Mouse (Mus musculus): ENCODE data around the gene Gm37240.

The Gm37240 gene

GRCm38 (mm10) chr3:84715073-84715768 lies 1172.1 kb downstream of the Gm37240 start:
- in situ Hi-C loops (cut with MboI, MseI), result no loop called here

- in situ Hi-C loops (cut with MboI, MseI), result no loop called here
Measured at GRCm38 (mm10) chr3:84712941-84713340, 1174.4 kb downstream of the Gm37240 start.

GRCm38 (mm10) chr3:84710723-84711122 lies 1176.6 kb downstream of the Gm37240 start:
- in situ Hi-C loops (cut with MboI, MseI), result no loop called here

- in situ Hi-C loops (cut with MboI, MseI), result no loop called here
Measured at GRCm38 (mm10) chr3:84709967-84710366, 1177.4 kb downstream of the Gm37240 start.

GRCm38 (mm10) chr3:84709100-84709499 lies 1178.2 kb downstream of the Gm37240 start:
- in situ Hi-C loops (cut with MboI, MseI), result no loop called here

GRCm38 (mm10) chr3:84708469-84708868 lies 1178.8 kb downstream of the Gm37240 start:
- in situ Hi-C loops (cut with MboI, MseI), result no loop called here

GRCm38 (mm10) chr3:84705224-84705623 lies 1182.1 kb downstream of the Gm37240 start:
- in situ Hi-C loops (cut with MboI, MseI), result no loop called here

- in situ Hi-C loops (cut with MboI, MseI), result no loop called here
Measured at GRCm38 (mm10) chr3:84703083-84703810, 1184.1 kb downstream of the Gm37240 start.

- in situ Hi-C loops (cut with MboI, MseI), result no loop called here
Measured at GRCm38 (mm10) chr3:84701964-84702363, 1185.4 kb downstream of the Gm37240 start.

- in situ Hi-C loops (cut with MboI, MseI), result no loop called here
Measured at GRCm38 (mm10) chr3:84701509-84701908, 1185.8 kb downstream of the Gm37240 start.

- in situ Hi-C loops (cut with MboI, MseI), result no loop called here
Measured at GRCm38 (mm10) chr3:84696428-84696917, 1190.8 kb downstream of the Gm37240 start.

GRCm38 (mm10) chr3:84695867-84696361 lies 1191.4 kb downstream of the Gm37240 start:
- in situ Hi-C loops (cut with MboI, MseI), result no loop called here

GRCm38 (mm10) chr3:84695418-84695817 lies 1191.9 kb downstream of the Gm37240 start:
- in situ Hi-C loops (cut with MboI, MseI), result no loop called here

GRCm38 (mm10) chr3:84693886-84694285 lies 1193.4 kb downstream of the Gm37240 start:
- in situ Hi-C loops (cut with MboI, MseI), result no loop called here

- in situ Hi-C loops (cut with MboI, MseI), result no loop called here
Measured at GRCm38 (mm10) chr3:84692647-84693199, 1194.6 kb downstream of the Gm37240 start.

- in situ Hi-C loops (cut with MboI, MseI), result no loop called here
Measured at GRCm38 (mm10) chr3:84690091-84690771, 1197.1 kb downstream of the Gm37240 start.

- in situ Hi-C loops (cut with MboI, MseI), result no loop called here
Measured at GRCm38 (mm10) chr3:84689656-84690055, 1197.7 kb downstream of the Gm37240 start.

GRCm38 (mm10) chr3:84688176-84688575 lies 1199.1 kb downstream of the Gm37240 start:
- in situ Hi-C loops (cut with MboI, MseI), result no loop called here

GRCm38 (mm10) chr3:84687488-84687846 lies 1199.9 kb downstream of the Gm37240 start:
- in situ Hi-C loops (cut with MboI, MseI), result no loop called here

- in situ Hi-C loops (cut with MboI, MseI), result no loop called here
Measured at GRCm38 (mm10) chr3:84686799-84687487, 1200.4 kb downstream of the Gm37240 start.

GRCm38 (mm10) chr3:84686294-84686672 lies 1201.0 kb downstream of the Gm37240 start:
- in situ Hi-C loops (cut with MboI, MseI), result no loop called here
